Mouse (Mus musculus) layer of hippocampus, adult 11-12 months (tissue): ENCODE results near the gene Galr2.
A peak's percentile ranks its signal among the peaks of the same experiment; 100 is the strongest.

ENCODE experiments used
- DNase-seq: peaks from one replicate; pipeline ENCODE4 v3.0.0; 2022; ENCODE audit warnings: low spot score

Galr2 gene

GRCm38 (mm10) chr11:116307019-116307725, 26.4 kb downstream of the Galr2 start, which contains the start of gene Exoc7:
Exoc7 (minus strand) TSS chr11:116307233.
- DNase-seq: no peak

DNA sequence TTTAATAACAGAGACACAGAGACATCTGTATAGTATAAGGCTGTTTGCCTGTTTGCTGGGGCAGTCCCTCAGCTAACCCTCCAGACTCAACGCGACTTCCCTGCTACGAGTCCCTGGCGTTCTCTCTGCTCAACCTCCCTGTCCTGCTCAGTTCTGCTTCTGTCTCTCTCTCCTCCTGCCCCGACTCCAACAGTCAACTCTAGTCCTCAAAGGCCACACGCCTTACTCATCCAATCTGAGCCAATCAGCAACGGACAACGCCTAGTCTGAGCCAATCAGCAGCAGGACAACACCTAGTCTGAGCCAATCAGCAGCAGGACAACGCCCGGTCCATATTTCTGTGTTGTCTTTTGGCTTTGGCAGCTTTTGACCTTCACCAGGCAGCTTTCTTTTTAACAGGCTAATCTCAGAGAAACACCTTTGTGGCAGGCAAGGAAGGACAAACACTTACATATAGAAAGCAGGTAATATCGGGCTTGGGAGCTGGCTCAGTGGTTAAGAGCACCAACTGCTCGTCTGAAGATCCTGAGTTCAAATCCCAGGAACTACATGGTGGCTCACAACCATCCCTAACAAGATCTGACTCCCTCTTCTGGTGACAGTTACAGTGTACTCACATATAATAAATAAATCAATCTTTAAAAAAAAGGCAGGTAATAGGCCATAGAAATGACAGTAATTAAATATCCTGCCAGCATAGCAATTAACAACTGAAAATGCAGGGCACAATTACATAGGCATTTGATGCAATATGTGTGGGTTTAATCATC, 27.2 kb downstream of the Galr2 start:
- no peak for DNase-seq

GRCm38 (mm10) chr11:116309601-116310000, 28.9 kb downstream of the Galr2 start:
- DNase-seq: no peak

GRCm38 (mm10) chr11:116311169-116311568, 30.4 kb downstream of the Galr2 start:
- no peak for DNase-seq

DNA sequence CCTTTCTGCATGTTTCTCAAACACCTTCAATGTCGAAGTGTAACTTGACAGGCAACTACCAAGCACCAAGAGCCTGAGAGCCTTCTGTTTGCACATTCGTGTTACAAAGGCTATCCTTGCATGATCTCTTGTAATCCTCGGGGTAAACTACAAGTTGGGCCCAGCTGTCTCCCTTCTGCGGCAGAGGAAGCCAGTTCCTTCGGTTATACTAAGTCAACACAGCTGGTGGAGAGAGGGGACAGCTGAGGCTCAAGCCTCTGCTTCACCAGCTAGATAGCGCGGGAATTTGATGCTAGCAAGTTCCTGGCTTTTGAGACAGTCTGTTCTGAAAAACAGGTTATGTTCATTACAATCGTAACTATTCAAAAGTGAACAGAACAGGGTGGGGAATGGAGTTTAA, 31.6 kb downstream of the Galr2 start:
- no peak for DNase-seq

- DNase-seq: peak; percentile 88
These were observed 38.2 kb downstream of the Galr2 start for GRCm38 (mm10) chr11:116318719-116319659.

DNA sequence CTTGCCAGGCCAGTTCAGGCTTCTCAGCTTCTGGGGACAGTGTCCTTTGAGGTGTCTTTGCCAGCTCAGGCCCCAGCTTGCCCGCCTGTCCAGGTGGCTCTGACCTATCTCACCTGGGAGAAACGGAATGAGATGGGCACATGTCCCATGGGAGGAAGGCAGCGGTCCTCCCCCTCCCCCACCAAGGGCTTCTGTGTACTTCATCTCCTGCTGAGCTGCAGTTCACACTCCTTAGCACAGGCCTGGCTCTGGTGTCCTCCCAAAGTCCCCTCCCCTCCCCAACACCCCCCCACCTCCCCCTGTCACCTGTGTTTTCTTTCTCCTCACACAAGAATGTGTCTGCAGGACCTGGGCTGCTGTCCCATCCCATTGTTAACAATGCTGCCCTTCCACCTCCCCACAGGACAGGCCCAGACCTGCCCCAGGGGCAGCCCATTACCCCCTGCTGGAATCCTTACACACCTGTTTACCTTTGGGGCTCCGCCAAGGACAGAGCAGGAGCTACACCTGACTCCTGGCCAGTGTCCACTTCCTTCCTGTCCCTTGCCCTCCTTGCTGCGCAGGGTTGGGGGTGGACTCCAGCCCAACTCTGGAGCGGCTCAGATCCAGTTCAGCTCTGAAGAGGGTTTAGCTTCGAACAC, 46.3 kb downstream of the Galr2 start:
- no peak for DNase-seq

DNA sequence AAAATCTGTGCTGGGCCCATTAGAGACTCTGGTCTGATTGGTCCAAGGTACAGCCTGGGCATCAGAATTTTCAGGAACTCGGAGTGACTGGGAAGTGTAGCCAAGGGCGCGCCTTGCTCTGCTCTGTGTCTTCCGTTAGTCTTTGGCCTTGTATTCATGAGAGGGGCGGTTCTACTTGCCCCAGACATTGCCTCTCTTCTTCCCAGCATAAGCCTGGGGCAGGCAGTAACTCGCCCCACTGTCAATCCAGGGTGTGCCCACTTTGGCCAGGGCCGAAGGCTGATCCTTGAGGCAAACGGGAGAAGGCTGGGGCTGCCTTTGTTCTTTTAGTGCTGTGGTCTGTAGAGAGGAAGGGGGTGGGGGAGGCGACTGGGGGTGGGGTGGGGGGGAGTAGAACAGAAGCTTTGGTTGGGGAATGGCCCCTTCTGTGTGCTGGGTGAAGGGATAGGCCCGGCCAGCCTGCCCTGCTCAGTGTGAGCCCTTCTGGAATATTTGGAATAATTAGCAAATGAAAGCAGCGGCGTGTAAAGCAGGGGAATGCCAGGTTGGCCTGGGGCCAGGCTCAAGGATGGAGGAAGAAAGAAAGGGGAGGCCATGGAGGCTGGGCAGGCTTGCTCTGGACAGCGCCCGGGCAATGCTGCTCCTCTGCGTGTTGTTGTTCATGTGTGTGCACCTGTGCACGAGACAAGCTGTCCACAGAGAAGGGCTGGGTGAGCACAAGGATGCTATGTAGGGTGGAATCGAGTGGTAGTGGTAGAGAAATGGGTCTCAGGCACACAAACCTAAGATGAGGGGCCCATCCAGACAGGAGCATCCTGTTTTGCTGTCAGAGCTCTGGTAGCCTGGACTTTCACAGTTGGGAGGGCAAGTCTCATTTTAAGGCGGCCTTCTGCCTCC, 48.8 kb downstream of the Galr2 start:
- no peak for DNase-seq

DNA sequence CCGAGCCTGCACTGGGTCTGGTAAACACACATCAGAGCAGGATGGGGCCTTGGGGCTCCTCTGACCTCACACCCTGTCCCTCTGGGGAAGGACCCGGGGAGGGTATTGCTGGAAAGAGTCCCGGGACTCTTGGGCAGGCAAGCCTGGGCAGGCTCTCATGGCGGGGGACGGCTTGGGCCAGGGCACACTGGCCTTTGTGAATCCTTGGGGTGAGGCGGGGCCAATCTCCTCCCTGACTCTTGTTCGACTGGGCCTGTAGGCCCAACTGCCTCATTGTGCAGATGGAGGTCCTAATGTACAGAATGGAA, 49.4 kb downstream of the Galr2 start:
- DNase-seq: no peak

GRCm38 (mm10) chr11:116332232-116332982, 51.7 kb downstream of the Galr2 start:
- DNase-seq: peak; percentile 80

DNA sequence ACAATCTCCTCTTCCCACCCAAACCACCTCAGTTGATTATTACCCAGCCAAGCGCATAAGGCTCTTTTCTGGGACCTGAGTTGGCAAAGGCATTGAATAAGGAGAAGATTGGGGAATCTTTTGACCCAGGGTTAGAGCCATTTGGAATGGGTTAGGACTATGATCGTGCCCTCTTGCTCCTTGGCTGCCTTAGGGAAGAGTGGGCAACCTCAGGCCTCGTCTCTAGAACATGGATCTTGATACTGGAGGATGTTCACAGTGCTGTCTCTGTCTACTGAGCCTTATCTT, 52.2 kb downstream of the Galr2 start:
- DNase-seq: no peak
